Mouse (Mus musculus): ENCODE measurements around the gene Pdcd4. TPM values are rescaled to one million over a fixed set of nuclear protein-coding genes. Genes with fewer than 3 reads are reported as not detected.
A peak's percentile ranks its signal among the peaks of the same experiment; 100 is the strongest.
"Not testable (repeated sequence)": the region's sequence is repeated elsewhere in the genome, so short reads cannot be mapped to it uniquely, and the experiment has no call there.

Pdcd4 gene
- total and polyA plus RNA-seq, 2 experiments from 2014 or later, result 10.0 to 83.9 TPM

- peak within 1 kb of the TSS; percentile 98 for H3K27ac ChIP-seq
- DNase-seq (ENCODE audit: low spot score), result peak; percentile 100
- H3K9me3 ChIP-seq (ENCODE audit: low read length), result no peaks in the 10 kb centered on the region
- WGBS, result under 1% methylated on average over 61 of the region's 62 CpGs
- no peaks in the 10 kb centered on the region for H3K27me3 ChIP-seq (ENCODE audit: insufficient read depth, low read length)
- TF ChIP-seq CTCF (IDR thresholded peaks at IDR 0.05; ENCODE audit: low read depth), result peak; percentile 40; the same call in 1 of the 2 replicates
- H3K4me1 ChIP-seq (ENCODE audit: insufficient read depth, low read length), result peaks cover 11% of the 10 kb centered on the region; the same call in 1 of the 2 replicates
- H3K9ac ChIP-seq (replicated peaks; ENCODE audit: low read length), result peak within 1 kb of the TSS; percentile 96
- peaks cover 3% of the 10 kb centered on the region; the same call in 1 of the 2 replicates for H3K36me3 ChIP-seq (ENCODE audit: insufficient read depth, low read length)
- peak within 1 kb of the TSS; percentile 97 for H3K4me3 ChIP-seq (ENCODE audit: low read length)
- ATAC-seq, result peak; percentile 96
- H3K4me2 ChIP-seq (ENCODE audit: low read depth, low read length), result peak within 1 kb of the TSS; percentile 74
Measured at GRCm38 (mm10) chr19:53943802-53944785, 52.1 kb downstream of the Pdcd4 start, which contains the start of the genes Shoc2 and Bbip1. TSS of gene Shoc2 (plus strand) at chr19:53944306. TSS of gene Bbip1 (minus strand) at chr19:53944627.

GRCm38 (mm10) chr19:53944786-53945169 lies 52.7 kb downstream of the Pdcd4 start:
- no peak for TF ChIP-seq CTCF (IDR thresholded peaks at IDR 0.05; ENCODE audit: low read depth)
- WGBS, result 5% methylated on average over 19 of the region's 47 CpGs
- Histone ChIP-seq H3K36me3 (ENCODE audit: insufficient read depth, low read length) (no peaks in the 10 kb centered on the region), H3K27ac (peak overlapping the region; percentile 94), H3K9ac (replicated peaks; ENCODE audit: low read length) (peak overlapping the region; percentile 96), H3K27me3 (ENCODE audit: insufficient read depth, low read length) (no peaks in the 10 kb centered on the region), H3K4me3 (ENCODE audit: low read length) (peak overlapping the region; percentile 97), H3K9me3 (ENCODE audit: low read length) (no peaks in the 10 kb centered on the region), H3K4me2 (ENCODE audit: low read depth, low read length) (peak overlapping the region; percentile 74), H3K4me1 (ENCODE audit: insufficient read depth, low read length) (peaks cover 11% of the 10 kb centered on the region; the same call in 1 of the 2 replicates)
- DNase-seq (ENCODE audit: low spot score), result no peak
- peak; percentile 67; the same call in 1 of the 2 replicates for ATAC-seq

GRCm38 (mm10) chr19:53945171-53946042 lies 53.4 kb downstream of the Pdcd4 start:
- no peaks in the 10 kb centered on the region for H3K27me3 ChIP-seq (ENCODE audit: insufficient read depth, low read length)
- peak; percentile 60 for DNase-seq (ENCODE audit: low spot score)
- H3K4me2 ChIP-seq (ENCODE audit: low read depth, low read length), result peak overlapping the region; percentile 74
- peaks cover 11% of the 10 kb centered on the region; the same call in 1 of the 2 replicates for H3K4me1 ChIP-seq (ENCODE audit: insufficient read depth, low read length)
- H3K4me3 ChIP-seq (ENCODE audit: low read length), result peak overlapping the region; percentile 97
- under 1% methylated on average over 29 of the region's 69 CpGs for WGBS
- peak; percentile 16; the same call in 1 of the 2 replicates for ATAC-seq
- no peaks in the 10 kb centered on the region for H3K9me3 ChIP-seq (ENCODE audit: low read length)
- peak overlapping the region; percentile 96 for H3K9ac ChIP-seq (replicated peaks; ENCODE audit: low read length)
- peak overlapping the region; percentile 94 for H3K27ac ChIP-seq
- no peaks in the 10 kb centered on the region for H3K36me3 ChIP-seq (ENCODE audit: insufficient read depth, low read length)
- TF ChIP-seq CTCF (IDR thresholded peaks at IDR 0.05; ENCODE audit: low read depth), result no peak

- Histone ChIP-seq H3K9me3 (ENCODE audit: low read length) (no peaks in the 10 kb centered on the region), H3K27me3 (ENCODE audit: insufficient read depth, low read length) (no peaks in the 10 kb centered on the region), H3K27ac (no peak overlapping the region), H3K4me2 (ENCODE audit: low read depth, low read length) (no peak overlapping the region), H3K36me3 (ENCODE audit: insufficient read depth, low read length) (no peaks in the 10 kb centered on the region), H3K4me3 (ENCODE audit: low read length) (no peak overlapping the region), H3K9ac (replicated peaks; ENCODE audit: low read length) (no peak overlapping the region), H3K4me1 (ENCODE audit: insufficient read depth, low read length) (no peaks in the 10 kb centered on the region)
- no peak for TF ChIP-seq CTCF (IDR thresholded peaks at IDR 0.05; ENCODE audit: low read depth)
- ATAC-seq (no peak), DNase-seq (ENCODE audit: low spot score) (no peak)
- 95% methylated on average over 2 of the region's 2 CpGs for WGBS
Measured at GRCm38 (mm10) chr19:53957513-53957912, 65.5 kb downstream of the Pdcd4 start.

GRCm38 (mm10) chr19:53962511-53962910 lies 70.5 kb downstream of the Pdcd4 start:
- ATAC-seq (no peak), DNase-seq (ENCODE audit: low spot score) (no peak)
- no peak overlapping the region for H3K4me3 ChIP-seq (ENCODE audit: low read length)
- no peak overlapping the region for H3K27ac ChIP-seq
- no peak for TF ChIP-seq CTCF (IDR thresholded peaks at IDR 0.05; ENCODE audit: low read depth)
- H3K27me3 ChIP-seq (ENCODE audit: insufficient read depth, low read length), result no peaks in the 10 kb centered on the region
- H3K4me2 ChIP-seq (ENCODE audit: low read depth, low read length), result no peak overlapping the region
- H3K4me1 ChIP-seq (ENCODE audit: insufficient read depth, low read length), result no peaks in the 10 kb centered on the region
- 89% methylated on average over 4 of the region's 4 CpGs for WGBS
- no peaks in the 10 kb centered on the region for H3K36me3 ChIP-seq (ENCODE audit: insufficient read depth, low read length)
- no peaks in the 10 kb centered on the region for H3K9me3 ChIP-seq (ENCODE audit: low read length)
- no peak overlapping the region for H3K9ac ChIP-seq (replicated peaks; ENCODE audit: low read length)

GRCm38 (mm10) chr19:53964347-53964746 lies 72.3 kb downstream of the Pdcd4 start:
- WGBS, result 93% methylated on average over 3 of the region's 3 CpGs

More at GRCm38 (mm10) chr19:53964347-53964746, 72.3 kb downstream of the Pdcd4 start:
- H3K9ac ChIP-seq (replicated peaks; ENCODE audit: low read length); DNase-seq (ENCODE audit: low spot score); H3K4me1 ChIP-seq (ENCODE audit: insufficient read depth, low read length); H3K4me3 ChIP-seq (ENCODE audit: low read length); H3K27me3 ChIP-seq (ENCODE audit: insufficient read depth, low read length); ATAC-seq; H3K27ac ChIP-seq; H3K9me3 ChIP-seq (ENCODE audit: low read length); H3K4me2 ChIP-seq (ENCODE audit: low read depth, low read length); H3K36me3 ChIP-seq (ENCODE audit: insufficient read depth, low read length): not testable (repeated sequence)
